Mouse (Mus musculus) lung, postnatal 36 days (tissue): ENCODE measurements around the gene Drg1.
"Not testable (repeated sequence)": the region's sequence is repeated elsewhere in the genome, so short reads cannot be mapped to it uniquely, and the experiment has no call there.

Source experiments
- DNase-seq: peaks from one replicate; pipeline ENCODE4 v3.0.0; 2022; ENCODE audit warnings: mixed read lengths

The Drg1 gene

DNA sequence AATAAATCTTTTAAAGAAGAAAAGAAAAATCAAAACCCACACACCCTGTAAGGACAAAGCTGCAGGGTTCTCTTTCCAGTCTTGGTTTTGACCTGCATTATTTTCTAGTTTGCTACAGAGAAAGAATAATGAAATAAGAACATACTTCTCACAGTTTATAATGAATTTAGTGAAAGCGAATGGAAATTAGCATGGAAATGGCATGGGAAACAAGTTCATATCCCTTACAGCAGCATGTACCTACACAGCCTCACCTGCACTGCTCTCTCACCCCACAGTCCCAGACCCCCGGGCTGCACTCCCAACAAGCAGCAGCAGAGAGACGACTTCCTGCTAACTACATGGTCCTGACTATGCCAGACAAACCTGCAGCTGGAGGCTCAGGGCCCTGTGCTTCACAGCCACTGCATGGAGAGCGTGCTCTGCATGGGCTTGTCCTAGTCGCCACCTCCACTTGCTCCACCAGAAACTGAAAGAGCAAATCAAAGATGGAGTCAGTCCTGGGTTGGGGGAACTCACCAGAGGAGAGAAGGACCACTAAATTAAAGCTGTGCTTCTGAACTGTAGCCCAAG lies 100.9 kb downstream of the Drg1 start:
- not testable (repeated sequence) for DNase-seq

DNA sequence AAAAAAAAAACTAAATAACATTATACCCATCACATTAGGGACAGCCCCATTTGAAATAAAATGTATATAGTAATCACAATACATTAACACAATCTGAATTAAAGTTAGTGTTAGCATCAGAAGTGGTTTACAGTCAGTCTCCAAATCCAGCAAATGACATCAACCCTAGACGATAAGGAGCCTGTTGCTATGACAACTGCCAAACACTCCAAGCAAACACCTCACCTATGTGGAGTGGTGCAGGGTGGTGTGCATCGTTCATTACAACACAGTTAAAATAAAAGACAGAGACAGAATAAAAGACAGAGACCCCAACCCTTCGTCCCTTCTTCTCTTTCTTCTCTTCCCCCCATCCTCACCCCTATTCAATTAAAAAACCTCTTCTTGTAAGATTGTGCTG lies 102.6 kb downstream of the Drg1 start:
- peak; percentile 80 for DNase-seq

DNA sequence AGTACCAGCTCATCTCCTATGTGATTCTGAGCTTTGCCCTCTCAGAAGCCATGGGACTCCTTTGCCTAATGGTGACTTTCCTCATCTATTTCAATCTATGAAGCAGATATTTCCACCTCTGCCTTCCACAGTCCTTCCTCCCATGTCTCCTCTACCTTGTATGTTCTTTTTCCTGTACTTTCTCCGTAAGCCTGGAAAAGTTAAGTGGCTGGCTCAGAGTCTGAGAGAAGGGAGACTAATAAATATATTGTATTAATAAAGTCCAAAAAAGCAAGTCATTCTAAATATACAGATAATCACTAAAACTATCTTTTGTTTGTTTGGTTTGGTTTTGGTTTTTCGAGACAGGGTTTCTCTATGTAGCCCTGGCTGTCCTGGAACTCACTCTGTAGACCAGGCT lies 103.1 kb downstream of the Drg1 start:
- DNase-seq, result peak; percentile 47

DNA sequence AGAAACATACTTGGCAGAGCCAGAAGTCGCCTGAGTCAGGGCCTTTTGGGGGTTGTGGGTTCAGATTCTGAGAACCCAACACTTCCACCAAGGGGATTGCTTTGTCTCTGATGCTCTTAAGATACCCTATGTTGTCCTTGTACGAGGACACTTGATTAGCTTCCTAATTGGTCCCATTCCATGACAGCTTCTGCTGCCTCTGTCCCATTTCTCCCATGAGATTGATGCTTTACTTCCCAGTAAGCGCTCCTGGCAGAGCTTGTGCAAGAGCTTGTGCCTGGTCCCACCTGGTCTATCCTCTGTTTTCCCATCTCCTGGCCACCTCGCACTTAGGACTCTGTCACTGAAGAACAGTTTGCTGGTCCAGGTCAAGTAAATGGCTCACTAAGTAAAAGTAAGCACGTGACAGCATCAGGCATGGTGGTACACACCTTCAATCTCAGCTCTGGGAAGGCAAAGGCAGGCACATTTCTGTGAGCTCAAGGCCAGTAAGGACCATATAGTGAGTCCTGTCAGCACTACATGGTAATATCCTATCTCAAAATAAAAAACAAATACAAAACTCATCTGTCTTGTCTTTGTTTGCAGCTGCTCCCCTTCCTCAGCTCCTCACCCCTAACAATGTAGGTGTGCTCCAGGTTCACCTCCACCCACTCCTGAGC lies 103.8 kb downstream of the Drg1 start:
- DNase-seq, result peak; percentile 65

DNA sequence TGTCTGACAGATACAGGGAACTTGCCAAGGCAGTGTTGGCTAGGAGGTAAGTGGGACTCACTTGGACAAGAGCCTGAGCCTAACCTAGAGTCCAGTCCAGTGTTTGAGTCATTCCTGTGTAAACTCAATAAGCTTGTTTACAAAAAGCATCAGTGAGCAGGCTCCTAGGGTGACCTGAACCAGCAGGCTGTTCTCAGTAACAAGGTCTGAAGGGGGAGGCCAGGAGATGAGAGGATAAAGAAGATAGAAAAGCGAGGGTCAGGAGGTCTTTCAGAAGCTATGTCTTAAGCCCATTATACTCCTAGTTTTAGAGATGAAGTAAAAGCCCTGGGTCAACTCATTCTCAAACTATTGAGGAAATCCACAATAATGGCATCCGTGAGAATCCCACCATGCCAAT lies 104.8 kb downstream of the Drg1 start:
- DNase-seq, result peak; percentile 70

DNA sequence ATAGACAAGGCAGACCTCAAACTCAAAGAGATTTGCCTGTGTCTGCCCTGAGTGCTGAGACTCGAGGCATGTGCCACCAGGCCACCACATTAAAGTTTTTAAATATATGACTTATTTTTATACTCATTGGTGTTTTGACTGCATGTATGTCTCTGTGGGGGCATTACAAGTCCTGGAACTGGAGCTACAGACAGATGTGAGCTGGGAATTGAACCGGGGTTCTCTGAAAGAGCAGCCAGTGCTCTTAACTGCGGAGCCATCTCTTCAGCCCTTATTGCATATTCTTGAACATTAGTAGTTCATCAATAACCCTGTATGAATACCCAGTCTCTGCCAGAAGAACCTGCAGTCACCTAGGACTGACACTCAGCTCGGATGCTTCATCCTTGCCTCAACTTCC lies 107.4 kb downstream of the Drg1 start:
- not testable (repeated sequence) for DNase-seq

DNA sequence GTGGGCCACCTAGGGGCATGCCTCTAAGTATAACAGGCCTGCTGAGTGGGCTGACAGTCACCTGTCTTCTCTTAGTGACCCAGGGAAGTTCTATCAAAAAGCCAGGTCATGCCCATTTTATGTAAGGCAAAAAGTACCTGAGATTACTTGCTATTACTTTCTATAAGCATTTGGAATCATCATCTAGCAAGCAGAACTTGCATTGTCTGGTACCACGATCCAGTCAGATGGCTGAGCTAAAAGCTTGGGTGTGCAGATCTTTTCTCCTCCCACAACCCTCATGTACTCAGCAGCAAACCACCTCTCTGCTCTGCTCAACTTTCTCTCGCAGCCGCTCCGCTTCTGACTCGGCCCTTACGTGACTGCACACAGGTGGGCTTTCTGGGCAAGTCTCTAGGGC lies 108.2 kb downstream of the Drg1 start:
- not testable (repeated sequence) for DNase-seq

DNA sequence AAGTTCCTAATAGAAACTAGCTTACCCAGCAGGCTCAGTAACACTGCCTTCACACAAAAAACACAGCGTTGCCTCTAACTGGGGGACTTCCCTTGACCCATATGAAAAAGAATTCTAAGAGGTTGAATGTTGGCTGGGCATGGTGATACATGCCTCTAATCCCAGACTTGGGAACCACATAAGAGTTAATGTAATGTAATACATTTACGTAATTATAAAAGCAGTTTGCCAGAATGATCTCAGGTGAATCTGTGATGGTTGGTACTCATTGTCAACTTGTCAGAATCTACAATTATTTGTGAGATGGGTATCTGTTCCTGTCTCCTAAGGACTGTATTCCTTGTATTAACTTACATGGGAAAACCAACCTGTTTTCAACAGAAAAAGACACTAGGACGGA lies 109.2 kb downstream of the Drg1 start:
- not testable (repeated sequence) for DNase-seq

DNA sequence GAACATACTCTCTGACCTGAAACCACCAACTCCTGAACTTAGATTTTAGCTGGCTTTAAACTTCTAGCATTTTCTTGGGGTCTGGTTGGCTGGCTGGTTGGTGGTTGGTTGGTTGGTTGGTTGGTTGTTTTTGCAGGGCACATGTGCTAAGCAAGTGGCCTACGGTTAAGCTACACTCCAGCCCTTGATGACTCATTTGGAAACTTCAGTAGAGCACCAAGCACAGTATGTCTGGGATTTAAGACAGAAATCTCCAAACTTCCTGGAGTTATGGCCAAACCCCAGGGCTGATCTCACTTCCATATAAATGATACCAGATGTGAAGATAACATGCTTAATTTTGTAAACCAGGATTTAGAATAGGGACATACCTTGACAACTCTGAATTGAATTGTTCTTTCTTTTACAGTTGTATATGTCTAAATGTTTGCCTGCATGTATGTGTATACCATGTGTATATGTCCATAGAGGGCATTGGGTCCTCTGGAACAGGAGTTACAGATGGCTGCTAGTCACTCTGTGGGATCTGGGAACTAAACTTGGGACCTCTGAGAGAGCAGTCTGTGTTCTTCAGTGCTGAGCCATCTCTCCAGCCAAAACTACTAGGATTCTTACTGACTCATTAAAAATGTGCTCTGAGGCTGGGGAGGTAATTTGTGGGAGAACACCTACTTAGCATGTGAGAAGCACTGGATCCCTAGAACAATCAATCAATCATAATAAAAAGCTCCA lies 112.4 kb downstream of the Drg1 start:
- DNase-seq, result peak; percentile 70

DNA sequence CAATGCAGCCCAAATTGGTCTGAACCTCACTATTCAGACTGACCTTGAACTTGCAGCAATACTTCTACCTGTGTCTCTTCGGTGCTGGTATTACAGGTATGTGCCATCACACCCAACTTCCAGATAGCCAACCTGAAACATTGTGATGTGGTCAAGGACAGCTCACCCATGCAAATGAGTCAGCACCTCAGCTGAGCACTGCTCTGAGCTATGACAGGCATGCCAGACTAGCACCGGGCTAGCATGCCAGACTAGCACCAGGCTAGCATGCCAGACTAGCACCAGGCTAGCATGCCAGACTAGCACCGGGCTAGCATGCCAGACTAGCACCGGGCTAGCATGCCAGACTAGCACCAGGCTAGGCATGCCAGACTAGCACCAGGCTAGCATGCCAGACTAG lies 114.9 kb downstream of the Drg1 start:
- DNase-seq, result peak; percentile 19

DNA sequence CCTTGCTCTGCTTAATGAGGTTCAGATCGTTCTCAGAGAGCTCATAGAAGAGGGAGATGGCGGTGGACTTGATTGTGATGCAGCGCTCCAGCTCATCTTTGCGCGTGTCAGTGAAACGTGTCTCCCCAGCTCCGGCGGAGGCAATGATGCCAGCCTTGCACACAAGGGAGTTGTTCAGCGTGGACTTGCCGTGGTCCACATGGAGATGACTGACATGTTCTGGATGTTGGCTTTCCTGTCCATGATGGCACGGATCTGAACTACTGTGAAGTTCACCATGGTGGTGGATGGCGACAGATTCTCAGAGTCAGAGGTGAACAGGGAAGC lies 115.6 kb downstream of the Drg1 start:
- DNase-seq, result not testable (repeated sequence)

DNA sequence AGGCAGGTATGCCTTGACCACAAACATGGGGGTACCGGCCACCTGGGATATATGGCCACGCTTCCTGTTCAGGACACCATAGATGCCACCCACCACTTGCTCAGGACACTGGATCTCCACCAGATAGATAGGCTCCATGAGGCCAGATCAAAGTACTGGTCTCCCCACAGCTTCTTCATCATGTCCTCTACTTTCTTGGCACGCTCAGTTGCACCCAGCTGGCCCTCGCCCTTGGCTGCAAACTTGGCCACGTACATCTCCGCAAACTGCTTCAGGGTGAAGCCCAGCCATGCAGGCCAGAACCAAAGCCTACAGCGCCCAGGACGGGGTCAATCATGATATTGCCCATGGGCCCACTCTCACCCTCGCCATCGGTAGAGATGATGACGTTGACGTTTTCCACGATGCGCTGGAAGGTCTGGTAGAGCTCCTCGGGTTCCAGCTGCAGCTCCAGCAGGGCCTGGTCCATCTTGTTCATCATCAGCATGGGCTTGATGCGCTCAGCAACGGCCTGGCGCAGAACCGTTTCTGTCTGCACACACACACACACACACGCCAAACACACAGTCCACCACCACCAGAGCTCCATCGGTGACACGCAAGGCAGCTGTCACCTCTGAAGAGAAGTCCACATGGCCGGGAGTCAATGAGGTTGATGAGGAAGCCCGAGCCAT lies 116.1 kb downstream of the Drg1 start:
- peak; percentile 56 for DNase-seq

DNA sequence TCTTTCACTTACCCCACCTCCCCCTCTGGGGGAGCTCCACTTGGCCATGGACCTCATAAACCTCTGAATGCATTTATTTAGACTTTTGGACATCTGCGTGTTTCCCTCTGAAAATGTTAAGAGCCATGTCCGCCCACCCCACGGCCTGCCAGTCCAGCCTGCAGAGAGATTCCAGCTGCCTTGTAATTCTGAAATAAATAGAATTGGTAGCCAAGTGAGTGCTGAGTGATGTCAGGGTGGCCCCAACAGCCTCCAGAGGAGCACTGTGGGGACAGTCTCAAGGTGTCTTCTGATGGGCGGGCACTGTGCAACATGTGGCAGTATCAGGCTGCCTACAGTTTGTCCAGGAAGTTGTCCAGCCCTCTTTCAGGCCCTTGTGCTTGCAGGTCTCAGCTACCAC lies 116.7 kb downstream of the Drg1 start:
- not testable (repeated sequence) for DNase-seq

DNA sequence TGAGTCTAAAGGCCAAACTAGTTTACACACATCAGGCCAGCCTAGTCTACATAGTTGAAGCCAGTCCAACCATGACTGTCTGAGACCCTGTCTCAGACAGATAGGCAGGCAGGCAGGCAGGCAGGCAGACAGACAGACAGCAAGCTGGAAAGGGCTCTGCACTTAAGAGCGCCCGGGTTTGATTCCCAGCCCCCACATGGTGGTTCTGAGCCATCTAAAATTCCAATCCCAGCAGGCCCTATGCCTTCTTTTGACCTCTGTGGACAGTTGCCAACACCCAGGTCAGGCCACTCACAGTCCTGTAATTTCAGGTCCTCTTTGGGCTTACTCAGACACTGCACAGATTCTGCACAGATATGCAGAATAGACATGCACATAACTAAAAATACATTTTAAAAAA lies 119.4 kb downstream of the Drg1 start:
- DNase-seq, result not testable (repeated sequence)

DNA sequence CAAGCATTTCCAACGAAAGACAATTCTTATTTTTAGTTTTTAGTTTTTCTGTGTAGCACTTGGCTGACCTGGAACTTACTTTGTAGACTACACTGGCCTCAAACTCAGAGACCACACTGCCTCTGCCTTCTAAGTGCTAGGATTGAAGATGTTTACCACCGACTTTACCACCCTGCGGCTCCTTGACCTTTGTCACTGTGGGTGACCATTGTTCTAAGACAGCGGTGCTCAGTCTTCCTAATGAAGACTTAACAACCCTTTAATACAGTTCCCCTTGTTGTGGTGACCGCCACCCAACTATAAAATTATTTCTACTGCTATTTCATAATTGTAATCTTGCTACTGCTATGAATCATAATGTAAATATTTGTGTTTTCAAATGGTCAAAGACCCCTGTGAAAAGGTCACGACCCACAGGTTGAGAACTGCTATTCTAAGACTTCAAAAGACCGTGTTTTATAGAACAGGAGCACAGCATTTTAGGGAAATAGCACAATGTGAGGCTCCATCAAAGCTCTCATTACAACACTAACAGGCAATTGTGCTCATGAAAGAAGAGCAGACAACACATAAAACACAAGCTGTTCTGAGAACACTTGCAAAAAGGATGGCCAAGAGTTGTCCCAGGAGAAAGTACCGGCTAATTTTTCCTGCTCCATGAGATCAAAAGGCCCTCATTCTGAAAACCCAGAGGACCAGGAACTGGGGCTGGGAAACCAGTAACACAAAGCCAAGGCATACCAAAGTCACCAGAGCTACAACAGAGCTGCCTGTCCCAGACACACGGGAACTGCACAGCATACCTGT lies 120.7 kb downstream of the Drg1 start:
- DNase-seq, result not testable (repeated sequence)

DNA sequence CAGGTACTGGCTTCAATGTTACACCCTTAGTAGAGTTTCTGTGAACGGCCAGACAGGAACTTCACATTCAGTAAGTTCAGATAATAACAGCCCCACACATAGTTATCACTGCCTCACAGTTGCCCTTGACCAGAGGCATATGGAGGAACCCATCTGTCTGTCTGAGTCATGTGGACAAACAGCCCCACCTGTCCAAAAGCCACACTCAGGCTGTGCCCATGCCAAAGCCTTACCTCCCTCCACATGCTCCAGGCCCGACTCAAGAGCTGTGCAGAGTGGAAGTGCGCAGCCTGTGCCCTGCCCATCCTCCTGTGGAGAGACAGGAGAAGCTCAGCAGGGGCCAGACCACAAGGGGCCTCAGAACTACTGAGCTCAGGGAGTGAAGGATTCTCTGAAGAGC lies 122.2 kb downstream of the Drg1 start:
- DNase-seq, result not testable (repeated sequence)

DNA sequence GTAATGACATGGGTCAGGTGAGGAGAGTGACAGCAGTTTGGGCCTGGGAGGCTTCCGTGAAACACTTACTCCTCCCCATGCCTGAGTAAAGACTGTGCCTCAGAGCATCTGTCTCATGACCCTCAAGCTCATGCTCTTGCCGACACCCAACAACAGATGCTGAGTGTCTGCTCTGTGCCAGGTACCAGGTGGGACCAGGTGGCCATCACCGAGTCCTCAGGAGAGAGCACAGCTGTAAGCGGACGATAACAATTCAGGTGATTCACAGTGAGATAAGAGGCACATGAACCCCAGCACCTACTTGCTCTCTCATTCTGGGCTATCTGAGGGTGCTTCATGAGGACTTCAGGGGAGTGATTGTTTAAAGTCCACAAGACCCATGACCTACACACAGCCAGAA lies 123.8 kb downstream of the Drg1 start:
- DNase-seq, result peak; percentile 90

DNA sequence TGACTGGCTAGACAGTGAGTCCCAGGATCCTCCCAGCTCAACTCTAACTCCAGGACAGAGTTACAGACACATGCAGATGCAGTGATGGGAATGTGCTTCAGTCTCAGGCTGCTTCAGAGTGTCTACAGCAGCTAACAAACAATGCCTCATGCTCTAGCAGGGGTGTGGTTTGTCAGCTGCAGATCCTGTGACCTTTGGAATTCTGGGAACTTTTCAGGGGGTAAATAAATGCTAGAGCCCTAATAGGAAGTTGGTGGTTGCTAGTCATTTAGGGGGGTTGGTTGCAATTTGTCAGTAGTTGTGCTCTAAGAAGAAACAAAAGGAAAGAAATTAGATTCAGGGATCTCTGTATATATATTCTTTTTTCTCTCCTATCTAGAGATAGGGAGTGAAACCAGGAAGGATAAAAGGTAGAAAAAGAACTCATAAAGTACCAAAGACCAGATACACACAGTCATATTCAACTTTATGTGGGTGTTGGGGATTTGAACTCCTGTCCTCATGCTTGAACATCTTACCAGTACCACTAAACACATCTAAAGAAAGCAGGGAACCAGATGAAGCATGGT lies 125.2 kb downstream of the Drg1 start:
- not testable (repeated sequence) for DNase-seq

DNA sequence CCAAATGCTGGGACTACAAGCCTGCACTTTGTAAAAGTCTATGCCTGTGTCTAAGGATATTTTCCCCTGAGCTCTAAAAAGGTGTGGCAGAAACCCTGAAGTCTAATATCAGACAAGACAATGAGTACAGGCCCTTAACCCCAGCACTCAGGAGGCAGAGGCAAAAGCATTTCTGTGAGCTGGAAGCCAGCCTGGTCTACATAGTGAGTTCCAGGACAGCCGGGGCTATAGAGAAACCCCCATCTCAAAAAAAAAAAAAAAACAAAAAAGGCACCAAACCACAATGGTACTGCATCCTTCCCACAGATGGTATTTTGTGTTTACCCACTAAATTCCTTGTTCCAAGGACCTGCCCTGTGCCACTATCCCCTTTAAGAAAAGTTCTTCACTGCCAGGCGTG lies 127.9 kb downstream of the Drg1 start:
- peak; percentile 29 for DNase-seq
